Mouse (Mus musculus) forebrain, embryonic 10.5 days (tissue): ENCODE data around the gene Zbed4. TPM values are rescaled to one million over a fixed set of nuclear protein-coding genes. Genes with fewer than 3 reads are reported as not detected.
"Not testable (repeated sequence)": the region's sequence is repeated elsewhere in the genome, so short reads cannot be mapped to it uniquely, and the experiment has no call there.

Source experiments
- DNase-seq: peaks from one replicate; pipeline ENCODE4 v3.0.0-alpha.2; 2017; ENCODE audit warnings: low spot score; ENCODE audit errors: extremely low spot score
- H3K27ac ChIP-seq: fragments of 300-500 bp; sonication (generic); 2 replicates; pipeline ENCODE4 v1.5.1; 2016; ENCODE audit warnings: mild to moderate bottlenecking
- H3K27me3 ChIP-seq: fragments of 300-500 bp; sonication (generic); 2 replicates; pipeline ENCODE4 v1.6.1; 2016; ENCODE audit warnings: mild to moderate bottlenecking; ENCODE audit not compliant: poor library complexity, severe bottlenecking
- H3K36me3 ChIP-seq: fragments of 300-500 bp; sonication (generic); replicated peaks from 2 replicates; pipeline ENCODE4 v1.6.1; 2016; ENCODE audit warnings: mild to moderate bottlenecking, moderate library complexity
- H3K4me1 ChIP-seq: fragments of 300-500 bp; sonication (generic); 2 replicates; pipeline ENCODE4 v1.6.1; 2016
- H3K4me3 ChIP-seq: fragments of 300-500 bp; sonication (generic); 2 replicates; pipeline ENCODE4 v1.5.1; 2016; ENCODE audit warnings: mild to moderate bottlenecking, moderate library complexity
- H3K9me3 ChIP-seq: fragments of 300-500 bp; sonication (generic); 2 replicates; pipeline ENCODE4 v1.6.1; 2016; ENCODE audit warnings: mild to moderate bottlenecking, moderate library complexity
- WGBS: fragments of 180-500 bp; shearing (Covaris S2); methylation state at CpG from one replicate; pipeline ENCODE4 v1.1.7; 2016; 5-methylcytosine and 5-hydroxymethylcytosine counted together
- polyA plus RNA-seq: library from polyadenylated mRNA; unstranded; fragments of >200 nt; fragmentation: Nextera tagmentation; extraction: Ambion mirVana; gene quantifications from 2 replicates; pipeline ENCODE4 v1.2.1, GENCODE M21; 2016

Gene Zbed4
- polyA plus RNA-seq, 1 experiment from 2014 or later, result 39.6 TPM

DNA sequence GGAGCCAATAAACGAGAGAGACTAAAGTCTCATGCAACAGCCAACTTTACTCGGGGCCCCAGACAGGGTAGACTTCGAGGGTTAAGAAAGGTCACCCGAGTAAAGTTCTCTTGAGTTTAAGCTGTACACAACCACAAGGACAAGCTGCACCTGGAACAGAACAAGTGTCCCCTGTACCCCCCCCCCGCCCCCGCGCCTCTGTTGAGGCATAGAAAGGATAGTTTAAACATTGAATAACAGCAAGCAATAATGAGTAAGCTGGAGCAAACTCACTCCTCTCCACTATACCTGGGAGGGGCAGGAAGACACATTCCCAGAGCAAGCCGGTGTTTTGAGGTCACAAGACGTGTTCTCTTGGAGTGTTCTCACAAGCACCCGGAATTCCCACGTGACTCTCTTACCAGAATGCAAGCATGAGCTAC is 48.5 kb downstream of the Zbed4 start:
- no peak overlapping the region for H3K27ac ChIP-seq
- H3K9me3 ChIP-seq, result no peaks in the 10 kb centered on the region
- no peak overlapping the region for H3K4me3 ChIP-seq
- no peaks in the 10 kb centered on the region for H3K27me3 ChIP-seq
- H3K36me3 ChIP-seq, result peaks cover 15% of the 10 kb centered on the region
- DNase-seq, result no peak
- no peaks in the 10 kb centered on the region for H3K4me1 ChIP-seq
- 86% methylated on average over 11 of the region's 11 CpGs for WGBS

DNA sequence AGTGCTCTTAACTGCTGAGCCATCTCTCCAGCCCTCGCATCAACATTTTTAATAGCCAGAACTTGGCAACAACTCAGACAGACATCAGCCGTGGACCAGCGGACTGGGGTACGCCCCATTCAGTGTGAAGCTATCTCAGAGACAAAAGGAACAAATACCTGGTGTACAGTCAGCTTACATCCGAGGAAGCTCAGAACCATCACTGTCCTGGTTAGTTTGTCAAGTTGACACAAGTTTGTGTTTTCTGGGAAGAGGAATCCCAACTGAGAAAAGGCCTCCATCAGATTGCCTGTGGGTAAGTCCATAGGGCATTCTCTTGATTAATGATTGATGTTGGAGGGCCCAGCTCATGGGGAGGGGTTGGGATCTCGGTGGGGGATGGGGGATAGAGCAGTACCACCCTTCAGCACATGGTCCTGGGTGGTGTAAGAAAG is 49.5 kb downstream of the Zbed4 start:
- no peaks in the 10 kb centered on the region for H3K4me1 ChIP-seq
- no peaks in the 10 kb centered on the region for H3K9me3 ChIP-seq
- WGBS, result 90% methylated on average over 6 of the region's 6 CpGs
- DNase-seq, result no peak
- H3K36me3 ChIP-seq, result peaks cover 25% of the 10 kb centered on the region
- H3K4me3 ChIP-seq, result no peak overlapping the region
- no peak overlapping the region for H3K27ac ChIP-seq
- no peaks in the 10 kb centered on the region for H3K27me3 ChIP-seq

DNA sequence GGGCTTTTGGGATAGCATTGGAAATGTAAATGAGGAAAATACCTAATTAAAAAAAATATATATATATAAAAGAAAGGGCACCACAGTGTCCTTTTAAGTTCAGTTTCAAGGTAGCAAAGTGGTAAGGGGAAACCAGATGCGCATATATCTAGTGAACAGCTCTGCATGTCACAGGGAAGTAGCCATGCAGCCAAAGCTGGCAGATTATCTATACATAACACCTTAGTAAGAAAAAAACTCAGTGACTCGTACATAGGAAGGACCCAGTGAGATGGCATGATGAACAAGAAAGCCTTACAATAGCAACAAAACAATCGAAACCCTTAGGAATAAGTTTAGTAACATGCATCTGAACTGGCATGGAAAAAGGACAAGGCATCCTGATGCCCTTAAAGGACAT is 50.4 kb downstream of the Zbed4 start:
- Histone ChIP-seq H3K27ac (no peak overlapping the region), H3K36me3 (peaks cover 34% of the 10 kb centered on the region), H3K4me3 (no peak overlapping the region), H3K4me1 (no peaks in the 10 kb centered on the region), H3K9me3 (no peaks in the 10 kb centered on the region), H3K27me3 (no peaks in the 10 kb centered on the region)
- 95% methylated on average over 3 of the region's 3 CpGs for WGBS
- no peak for DNase-seq

DNA sequence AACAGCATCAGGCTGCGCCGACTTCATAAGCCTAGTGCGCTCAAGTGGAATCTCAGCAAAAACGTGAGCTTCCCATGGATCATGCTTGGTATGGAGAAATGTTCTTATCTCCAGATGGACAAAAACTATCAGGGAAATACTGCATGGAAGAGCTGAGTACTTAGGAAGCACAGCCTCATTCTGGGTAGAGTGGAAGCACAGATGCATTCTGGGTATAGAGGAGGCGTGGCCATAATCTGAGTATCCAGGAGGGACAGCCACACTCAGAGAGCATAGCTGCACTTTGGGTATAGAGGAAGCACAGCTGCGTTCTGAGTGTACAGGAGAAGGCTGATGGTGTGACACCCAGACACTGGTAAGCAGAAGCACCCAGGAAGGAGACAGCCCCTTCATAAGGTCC is 50.9 kb downstream of the Zbed4 start:
- DNase-seq, result no peak
- 87% methylated on average over 6 of the region's 6 CpGs for WGBS
- H3K27ac ChIP-seq, result no peak overlapping the region

DNA sequence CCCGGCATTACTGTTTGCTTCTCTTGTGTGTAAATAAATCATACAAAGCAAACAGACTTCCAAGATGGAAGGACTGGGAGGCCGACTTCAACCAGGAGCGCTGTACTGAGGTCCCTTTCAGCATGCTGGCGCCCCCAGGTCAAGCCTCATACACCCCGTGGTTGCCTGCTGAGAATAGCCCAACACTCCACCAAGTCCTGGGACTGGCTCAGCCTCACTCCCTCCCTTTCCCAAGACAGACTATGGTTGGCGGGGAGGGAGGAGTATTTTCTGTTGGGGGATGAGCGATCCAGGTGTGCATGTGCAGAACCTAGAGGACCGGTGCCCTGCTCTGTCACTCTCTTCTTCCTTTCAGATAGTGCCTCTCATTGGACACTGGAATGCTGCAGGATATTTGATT is 56.7 kb downstream of the Zbed4 start:
- peaks cover 92% of the 10 kb centered on the region for H3K36me3 ChIP-seq
- no peak for DNase-seq
- H3K9me3 ChIP-seq, result no peaks in the 10 kb centered on the region

More for the DNA sequence above, 50.9 kb downstream of the Zbed4 start:
- Histone ChIP-seq H3K4me3 (no peak overlapping the region), H3K9me3 (no peaks in the 10 kb centered on the region), H3K36me3 (peaks cover 39% of the 10 kb centered on the region), H3K27me3 (no peaks in the 10 kb centered on the region), H3K4me1 (no peaks in the 10 kb centered on the region)

DNA sequence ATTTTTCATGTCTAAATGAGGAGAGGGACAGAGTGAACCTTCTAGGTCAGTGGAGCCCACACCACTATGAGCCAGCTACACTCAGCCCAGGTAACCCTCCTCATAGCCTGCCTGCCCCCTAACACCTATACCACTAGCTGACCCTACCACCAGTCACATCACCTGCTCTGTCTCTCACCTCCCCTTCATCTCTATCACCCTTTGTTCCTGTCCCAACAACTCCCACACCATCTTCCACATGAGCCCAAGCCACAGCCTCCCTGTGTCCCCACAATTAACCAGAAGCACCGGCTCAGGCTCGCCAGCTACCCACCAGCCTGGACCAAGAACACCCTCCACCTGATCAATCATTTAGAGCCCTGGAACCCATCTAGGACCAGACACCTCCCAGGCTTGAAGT is 58.9 kb downstream of the Zbed4 start:
- DNase-seq, result no peak
- WGBS, result 93% methylated on average over 2 of the region's 2 CpGs
- Histone ChIP-seq H3K4me3 (no peak overlapping the region), H3K9me3 (no peaks in the 10 kb centered on the region), H3K27ac (no peak overlapping the region), H3K4me1 (no peaks in the 10 kb centered on the region), H3K36me3 (peaks cover 95% of the 10 kb centered on the region), H3K27me3 (no peaks in the 10 kb centered on the region)

More for the DNA sequence above, 56.7 kb downstream of the Zbed4 start:
- Histone ChIP-seq H3K27me3 (no peaks in the 10 kb centered on the region), H3K4me1 (no peaks in the 10 kb centered on the region), H3K27ac (no peak overlapping the region), H3K4me3 (no peak overlapping the region)
- WGBS, result 86% methylated on average over 8 of the region's 8 CpGs

DNA sequence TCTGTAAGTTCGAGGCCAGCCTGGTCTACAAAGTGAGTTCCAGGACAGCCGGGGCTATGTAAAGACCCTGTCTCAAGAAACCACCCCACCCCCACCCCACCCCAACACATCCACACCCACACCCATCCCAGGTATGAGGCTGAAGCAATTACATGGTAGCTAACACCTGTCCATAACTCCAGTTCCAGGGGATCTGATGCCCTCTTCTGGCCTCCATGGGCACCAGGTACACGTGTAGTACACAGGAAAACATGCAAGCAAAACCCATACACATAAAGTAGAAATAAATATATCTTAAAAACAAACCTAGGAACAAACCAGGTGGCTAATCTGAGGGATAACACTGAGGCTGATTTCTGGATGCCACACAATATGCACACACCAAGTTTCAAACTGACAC is 61.8 kb downstream of the Zbed4 start:
- WGBS, result 92% methylated on average over 3 of the region's 3 CpGs
- H3K36me3 ChIP-seq, result peaks cover 77% of the 10 kb centered on the region
- H3K4me1 ChIP-seq, result peaks cover 3% of the 10 kb centered on the region
- no peaks in the 10 kb centered on the region for H3K27me3 ChIP-seq
- DNase-seq, result no peak
- H3K4me3 ChIP-seq, result no peak overlapping the region
- no peaks in the 10 kb centered on the region for H3K9me3 ChIP-seq
- no peak overlapping the region for H3K27ac ChIP-seq

DNA sequence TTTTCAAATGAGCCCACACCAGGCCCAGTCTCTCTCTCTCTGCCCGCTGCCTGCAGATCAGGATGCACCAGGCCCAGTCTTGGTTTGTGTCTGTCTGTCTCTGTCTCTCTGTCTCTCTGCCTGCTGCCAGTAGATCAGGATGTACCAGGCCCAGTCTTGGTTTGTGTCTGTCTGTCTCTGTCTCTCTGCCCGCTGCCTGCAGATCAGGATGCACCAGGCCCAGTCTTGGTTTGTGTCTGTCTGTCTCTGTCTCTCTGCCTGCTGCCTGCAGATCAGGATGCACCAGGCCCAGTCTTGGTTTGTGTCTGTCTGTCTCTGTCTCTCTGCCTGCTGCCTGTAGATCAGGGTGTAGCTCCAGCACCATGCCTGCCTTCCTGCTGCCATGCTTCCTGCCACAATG is 62.4 kb downstream of the Zbed4 start:
- H3K36me3 ChIP-seq, result peaks cover 71% of the 10 kb centered on the region
- H3K27me3 ChIP-seq, H3K4me3 ChIP-seq, H3K4me1 ChIP-seq, H3K9me3 ChIP-seq, H3K27ac ChIP-seq, DNase-seq: not testable (repeated sequence)
- WGBS, result 94% methylated on average over 2 of the region's 2 CpGs

DNA sequence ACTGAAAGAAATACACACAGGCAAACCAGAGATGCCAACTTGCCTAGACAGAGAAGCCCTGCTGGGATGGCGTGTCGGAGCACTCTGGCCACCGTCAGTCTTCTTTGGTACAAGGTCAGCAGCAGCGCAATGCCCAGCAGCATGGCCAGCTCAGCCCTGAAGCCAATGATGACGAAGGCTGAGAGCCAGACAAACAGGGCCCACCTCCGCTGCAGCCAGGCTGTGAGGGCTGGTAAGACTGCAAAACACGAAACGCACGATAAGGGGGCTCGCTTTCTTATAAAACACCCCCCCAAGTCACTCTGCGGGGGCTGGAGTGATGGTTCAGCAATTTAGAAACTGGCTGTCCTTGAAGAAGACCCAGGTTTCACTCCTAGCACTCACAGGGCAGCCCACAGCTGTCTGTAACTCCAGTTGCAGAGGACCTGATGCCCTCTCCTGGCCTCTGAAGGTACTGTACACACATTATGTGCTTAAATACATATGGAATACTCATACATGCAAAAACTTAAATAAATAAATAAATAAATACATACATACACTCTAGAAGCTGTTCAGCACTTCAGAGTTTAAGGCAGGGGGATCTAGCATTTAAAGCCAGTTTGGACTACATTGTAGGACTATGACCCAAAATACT is 63.1 kb downstream of the Zbed4 start:
- no peak overlapping the region for H3K4me3 ChIP-seq
- H3K36me3 ChIP-seq, result peaks cover 65% of the 10 kb centered on the region
- 97% methylated on average over 11 of the region's 11 CpGs for WGBS
- DNase-seq, result no peak
- peaks cover 8% of the 10 kb centered on the region for H3K4me1 ChIP-seq
- H3K27me3 ChIP-seq, result no peaks in the 10 kb centered on the region
- H3K27ac ChIP-seq, result no peak overlapping the region
- H3K9me3 ChIP-seq, result no peaks in the 10 kb centered on the region

DNA sequence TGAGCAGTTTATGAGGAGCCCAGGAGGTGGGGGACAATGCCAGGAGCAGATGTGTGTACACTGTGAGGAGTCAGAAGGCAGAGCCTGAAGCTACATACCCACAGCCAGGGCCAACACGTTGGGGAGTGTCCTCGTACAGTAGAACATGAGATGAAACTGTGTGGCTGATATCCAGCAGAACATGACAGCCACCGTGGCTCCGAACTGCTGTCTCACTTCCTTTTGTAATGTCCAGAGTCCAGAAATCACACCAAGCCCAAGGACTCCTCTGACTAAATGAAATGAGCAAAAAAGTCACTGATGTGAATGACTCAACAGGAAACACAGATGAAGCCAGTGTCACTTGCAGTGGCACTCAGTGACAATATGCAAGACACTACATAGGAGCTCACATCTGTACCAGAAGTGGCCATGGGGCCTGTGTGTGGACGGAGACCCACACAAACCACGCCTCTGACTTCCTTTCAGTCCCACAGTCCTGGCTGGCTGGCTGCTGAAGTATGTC is 63.8 kb downstream of the Zbed4 start:
- Histone ChIP-seq H3K36me3 (peaks cover 59% of the 10 kb centered on the region), H3K9me3 (no peaks in the 10 kb centered on the region), H3K27me3 (no peaks in the 10 kb centered on the region), H3K27ac (no peak overlapping the region), H3K4me1 (peaks cover 11% of the 10 kb centered on the region), H3K4me3 (no peak overlapping the region)
- WGBS, result 87% methylated on average over 6 of the region's 6 CpGs
- no peak for DNase-seq

DNA sequence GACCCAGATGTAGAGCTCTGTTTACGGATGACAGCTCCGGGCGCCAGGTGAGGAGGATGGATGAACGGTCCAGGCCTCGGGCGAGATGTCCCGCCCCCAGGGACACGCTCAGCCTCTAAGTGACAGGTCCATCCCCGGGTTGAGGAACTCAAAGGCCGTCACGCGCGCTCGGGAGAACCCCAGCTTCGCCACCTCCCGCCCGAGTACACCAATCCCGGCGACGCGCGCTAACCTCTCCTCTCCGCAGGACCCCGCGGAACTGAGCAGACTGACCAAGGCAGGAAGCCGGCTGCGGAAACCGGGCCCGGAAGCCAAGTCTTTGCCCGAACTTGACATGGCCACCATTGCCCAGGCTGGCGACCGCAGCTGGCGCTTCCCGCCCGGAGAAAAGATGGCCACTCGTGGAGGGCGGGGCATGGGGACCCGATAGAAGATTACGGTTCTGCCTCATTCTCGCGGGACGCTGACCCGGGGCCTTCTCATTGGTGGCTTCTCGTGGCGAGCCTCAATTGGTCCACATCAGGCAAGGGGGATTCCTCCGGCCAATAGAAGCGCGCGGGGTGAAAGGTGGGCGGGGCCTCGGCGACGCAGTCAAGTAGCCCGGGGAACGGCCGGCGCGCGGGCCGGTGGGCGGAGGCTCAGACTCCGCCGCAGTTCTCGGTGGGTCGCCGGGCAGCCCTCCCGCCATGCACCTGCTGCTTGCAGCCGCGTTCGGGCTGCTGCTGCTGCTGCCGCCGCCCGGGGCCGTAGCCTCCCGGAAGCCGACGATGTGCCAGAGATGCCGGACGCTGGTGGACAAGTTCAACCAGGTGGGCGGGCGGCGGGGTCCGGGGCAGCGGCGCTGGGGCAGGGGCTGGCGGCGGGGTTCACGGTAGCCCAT is 67.8 kb downstream of the Zbed4 start, which contains the start of the genes Alg12 and Creld2:
TSS of gene Alg12 (minus strand) at position 293 of the 880 bp plus-strand sequence.
TSS of gene Creld2 (plus strand) at position 621 of the 880 bp plus-strand sequence.
- H3K4me3 ChIP-seq, result peak within 1 kb of the TSS; percentile 96
- H3K27ac ChIP-seq, result peak within 1 kb of the TSS; percentile 90
- H3K27me3 ChIP-seq, result no peaks in the 10 kb centered on the region
- H3K4me1 ChIP-seq, result peaks cover 23% of the 10 kb centered on the region
- WGBS, result under 1% methylated on average over 88 of the region's 88 CpGs
- peak; percentile 100 for DNase-seq
- peaks cover 54% of the 10 kb centered on the region for H3K36me3 ChIP-seq
- H3K9me3 ChIP-seq, result no peaks in the 10 kb centered on the region

DNA sequence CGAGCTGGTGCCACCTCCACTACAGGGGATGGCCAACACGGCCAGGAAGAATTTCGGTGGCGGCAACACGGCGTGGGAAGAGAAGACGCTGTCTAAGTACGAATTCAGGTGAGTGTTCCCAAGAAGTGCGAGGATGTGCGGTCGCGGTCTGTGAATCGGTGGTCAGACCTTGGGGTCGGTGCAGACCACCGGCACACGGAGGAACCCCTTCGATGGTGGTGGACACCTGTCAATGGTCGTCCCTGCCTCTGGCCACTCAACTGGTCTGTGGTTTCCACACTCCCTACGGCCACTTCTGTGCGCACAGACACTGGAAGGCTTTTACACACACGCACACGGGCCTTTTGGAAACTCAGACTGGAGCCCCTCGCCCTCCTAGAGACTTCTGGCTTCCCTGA is 68.4 kb downstream of the Zbed4 start:
- DNase-seq, result no peak
- H3K27me3 ChIP-seq, result no peaks in the 10 kb centered on the region
- no peaks in the 10 kb centered on the region for H3K9me3 ChIP-seq
- peak overlapping the region; percentile 90 for H3K27ac ChIP-seq
- H3K4me1 ChIP-seq, result peaks cover 23% of the 10 kb centered on the region
- WGBS, result 1% methylated on average over 23 of the region's 23 CpGs
- peak overlapping the region; percentile 96 for H3K4me3 ChIP-seq
- peaks cover 54% of the 10 kb centered on the region for H3K36me3 ChIP-seq

DNA sequence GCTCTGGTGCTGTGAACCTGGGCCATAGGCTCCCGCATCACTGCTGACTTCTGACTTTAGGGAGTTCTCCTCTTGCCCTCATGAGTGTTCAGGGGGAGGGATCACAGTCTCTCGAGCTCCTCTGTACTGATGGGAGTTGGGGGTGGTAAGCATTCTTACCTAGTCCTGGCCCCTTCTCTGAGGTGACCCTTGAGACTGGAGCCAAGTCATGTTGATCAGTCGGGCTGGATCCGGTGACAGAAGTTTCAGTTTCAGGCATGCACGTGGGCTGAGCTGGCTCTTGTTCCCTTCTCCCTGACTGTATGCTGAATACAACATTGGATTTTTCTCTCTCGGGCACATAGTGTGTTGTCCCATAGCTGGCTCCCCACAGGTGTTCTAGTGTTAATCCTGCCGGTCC is 69.9 kb downstream of the Zbed4 start:
- Histone ChIP-seq H3K4me3 (peak overlapping the region; percentile 96; the same call in 1 of the 2 replicates), H3K27me3 (no peaks in the 10 kb centered on the region), H3K4me1 (peaks cover 23% of the 10 kb centered on the region), H3K27ac (no peak overlapping the region), H3K9me3 (no peaks in the 10 kb centered on the region), H3K36me3 (peaks cover 56% of the 10 kb centered on the region)
- DNase-seq, result no peak
- WGBS, result 89% methylated on average over 7 of the region's 7 CpGs
